Mouse (Mus musculus) midbrain, postnatal 0 days (tissue): ENCODE data around the gene Erich3. TPM values are rescaled to one million over a fixed set of nuclear protein-coding genes. Genes with fewer than 3 reads are reported as not detected.

Source experiments
- ATAC-seq: fragments of 200-750 bp; cut with Nextera tagmentation; 2 replicates; pipeline ENCODE4 v1.8.0; 2017; ENCODE audit warnings: moderate number of reproducible peaks, mild to moderate bottlenecking, moderate TSS enrichment, moderate library complexity; ENCODE audit not compliant: low FRiP score
- DNase-seq: peaks from one replicate; pipeline ENCODE4 v3.0.0-alpha.2; 2015; ENCODE audit warnings: low spot score
- H3K27ac ChIP-seq: fragments of 300-500 bp; sonication (generic); 2 replicates; pipeline ENCODE4 v1.5.1; 2014; ENCODE audit warnings: low read depth, mild to moderate bottlenecking, low read length, mixed read lengths
- H3K27me3 ChIP-seq: fragments of 300-500 bp; sonication (generic); 2 replicates; pipeline ENCODE4 v1.6.1; 2014; ENCODE audit warnings: low read length, control low read depth, mixed read lengths; ENCODE audit not compliant: insufficient read depth
- H3K36me3 ChIP-seq: fragments of 300-500 bp; sonication (generic); 2 replicates; pipeline ENCODE4 v1.6.1; 2014; ENCODE audit warnings: low read length, control low read depth, mixed read lengths; ENCODE audit not compliant: insufficient read depth
- H3K4me1 ChIP-seq: fragments of 300-500 bp; sonication (generic); 2 replicates; pipeline ENCODE4 v1.6.1; 2014; ENCODE audit warnings: mild to moderate bottlenecking, control low read depth, antibody characterized with exemption, low read length, mixed read lengths; ENCODE audit not compliant: insufficient read depth
- H3K4me2 ChIP-seq: fragments of 300-500 bp; sonication (generic); 2 replicates; pipeline ENCODE4 v1.6.1; 2014; ENCODE audit warnings: low read depth, mild to moderate bottlenecking, low read length, mixed read lengths; ENCODE audit not compliant: poor library complexity, severe bottlenecking
- H3K4me3 ChIP-seq: fragments of 300-500 bp; sonication (generic); 2 replicates; pipeline ENCODE4 v1.5.1; 2014; ENCODE audit warnings: low read depth, mild to moderate bottlenecking, low read length, moderate library complexity
- H3K9ac ChIP-seq: fragments of 300-500 bp; sonication (generic); replicated peaks from 2 replicates; pipeline ENCODE4 v1.6.1; 2014; ENCODE audit warnings: mild to moderate bottlenecking, low read length, moderate library complexity, mixed read lengths; ENCODE audit not compliant: poor library complexity, severe bottlenecking
- H3K9me3 ChIP-seq: fragments of 300-500 bp; sonication (generic); 2 replicates; pipeline ENCODE4 v1.6.1; 2016; ENCODE audit warnings: low read length, control low read depth
- CTCF ChIP-seq: IDR thresholded peaks from 2 replicates; pipeline ENCODE4 v1.5.1; 2016; ENCODE audit warnings: antibody characterized with exemption, mild to moderate bottlenecking
- WGBS: fragments of 180-500 bp; shearing (Covaris S2); extraction: QIAGEN DNeasy Blood & Tissue Kit; methylation state at CpG from one replicate; pipeline ENCODE4 v1.1.7; 2014; 5-methylcytosine and 5-hydroxymethylcytosine counted together
- polyA plus RNA-seq: library from polyadenylated mRNA; unstranded; fragments of >200 nt; fragmentation: Nextera tagmentation; extraction: Ambion mirVana; gene quantifications from 2 replicates; pipeline ENCODE4 v1.2.1, GENCODE M21; 2015
- total RNA-seq: library from RNA; depleted of rRNA; stranded (reverse); fragments of >200 nt; gene quantifications from 2 replicates; pipeline ENCODE4 v1.2.3, GENCODE M21; 2014

Gene Erich3
- total and polyA plus RNA-seq, 2 experiments from 2014 or later, result 3.8 to 4.7 TPM

DNA sequence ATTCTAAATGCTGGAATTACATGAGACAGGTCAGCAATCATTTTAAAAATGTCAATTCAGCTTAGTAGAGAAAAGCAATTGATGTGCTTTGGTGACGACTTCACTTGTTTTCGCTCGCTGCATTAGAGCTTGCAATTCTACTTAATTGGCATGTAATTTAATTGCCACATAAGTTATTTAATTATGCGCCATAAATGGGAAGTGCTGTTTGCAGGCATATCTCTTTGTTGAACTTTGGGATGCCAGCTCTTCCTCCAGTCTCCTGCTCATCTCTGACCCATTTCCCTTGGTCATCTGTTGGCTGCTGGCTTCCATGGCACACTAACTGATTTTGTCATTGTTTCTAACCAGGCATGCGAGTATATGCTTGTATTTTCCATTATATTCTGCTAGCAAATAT is 30.6 kb upstream of the Erich3 start:
- ATAC-seq, result no peak

DNA sequence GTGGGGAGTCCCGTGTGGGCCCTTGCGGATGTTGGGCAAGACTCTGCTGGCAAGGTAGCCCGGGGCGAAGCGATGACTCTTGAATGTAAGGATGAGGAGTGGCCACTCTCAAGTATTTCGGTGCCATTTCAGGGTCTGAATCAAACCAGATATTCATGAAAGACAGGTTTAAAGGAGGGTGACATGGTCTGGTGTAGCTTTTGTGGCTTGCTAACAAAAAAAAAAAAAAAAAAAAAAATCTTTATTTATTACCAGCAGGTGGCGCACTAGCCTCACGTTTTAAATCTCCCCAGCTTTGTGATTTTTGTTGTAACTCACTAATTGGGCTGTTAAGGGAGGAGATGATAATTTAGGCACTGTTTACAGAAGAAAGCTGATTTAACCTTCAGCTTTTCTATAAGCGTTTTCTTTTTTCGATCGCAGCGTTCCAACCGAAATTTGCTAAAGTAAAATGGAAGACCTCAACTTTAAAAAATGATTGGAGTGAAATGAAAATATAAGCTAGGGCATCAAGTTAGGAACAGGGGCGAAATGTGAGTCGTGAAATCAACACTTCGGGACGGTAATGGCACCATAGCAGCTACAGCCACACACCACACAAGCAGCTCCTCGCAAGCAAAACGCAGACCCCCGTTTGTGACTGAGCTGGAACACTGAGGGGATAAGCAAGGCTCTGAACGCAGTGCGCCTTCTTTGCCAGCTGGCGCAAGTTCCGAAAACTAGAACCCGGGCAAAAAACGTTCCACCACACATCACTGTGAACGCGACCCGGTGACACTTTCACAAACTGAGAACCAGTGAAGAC is 16.8 kb upstream of the Erich3 start:
- peak; percentile 38; the same call in 1 of the 2 replicates for ATAC-seq
- no peaks in the 10 kb centered on the region; the same call in 1 of the 2 replicates for H3K4me1 ChIP-seq
- WGBS, result 57% methylated on average over 29 of the region's 29 CpGs

More for the DNA sequence above, 30.6 kb upstream of the Erich3 start:
- no peaks in the 10 kb centered on the region for H3K4me1 ChIP-seq
- DNase-seq, result no peak
- no peak for TF ChIP-seq CTCF
- no peaks in the 10 kb centered on the region for H3K9me3 ChIP-seq
- no peak overlapping the region for H3K9ac ChIP-seq
- H3K27me3 ChIP-seq, result no peaks in the 10 kb centered on the region
- H3K27ac ChIP-seq, result no peak overlapping the region
- H3K4me3 ChIP-seq, result no peak overlapping the region
- H3K4me2 ChIP-seq, result no peak overlapping the region
- H3K36me3 ChIP-seq, result no peaks in the 10 kb centered on the region
- WGBS, result 78% methylated on average over 5 of the region's 5 CpGs

DNA sequence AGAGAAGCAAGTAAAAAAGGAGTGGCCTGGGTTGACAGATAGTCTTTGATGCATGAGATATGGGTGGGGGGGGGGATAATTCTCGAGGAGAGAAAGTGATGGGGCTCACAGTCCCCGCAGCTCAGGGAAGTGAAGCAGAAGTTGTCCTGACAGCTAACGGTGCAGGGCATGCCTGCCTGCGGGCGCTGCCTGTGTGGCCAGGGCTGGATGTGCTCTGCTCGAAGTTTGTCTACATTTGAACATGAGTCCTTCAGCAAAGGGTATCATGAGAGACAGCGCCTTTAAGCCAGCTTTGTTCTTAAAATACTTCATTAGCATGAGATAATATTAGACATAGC is 16.2 kb upstream of the Erich3 start:
- Histone ChIP-seq H3K9ac (no peak overlapping the region), H3K9me3 (no peaks in the 10 kb centered on the region), H3K27me3 (no peaks in the 10 kb centered on the region), H3K4me1 (no peaks in the 10 kb centered on the region; the same call in 1 of the 2 replicates), H3K4me2 (0 out of 2 replicates have a peak overlapping the region, but pooled peaks have one; percentile 28), H3K4me3 (no peak overlapping the region), H3K27ac (no peak overlapping the region), H3K36me3 (no peaks in the 10 kb centered on the region)
- TF ChIP-seq CTCF, result no peak
- WGBS, result 61% methylated on average over 7 of the region's 7 CpGs
- no peak for DNase-seq
- ATAC-seq, result no peak

More for the DNA sequence above, 16.8 kb upstream of the Erich3 start:
- peak; percentile 72 for TF ChIP-seq CTCF
- H3K4me3 ChIP-seq, result no peak overlapping the region
- H3K9me3 ChIP-seq, result no peaks in the 10 kb centered on the region
- peak overlapping the region; percentile 28; the same call in 1 of the 2 replicates for H3K4me2 ChIP-seq
- H3K9ac ChIP-seq, result no peak overlapping the region
- no peaks in the 10 kb centered on the region for H3K27me3 ChIP-seq
- H3K27ac ChIP-seq, result no peak overlapping the region
- peak; percentile 67 for DNase-seq
- no peaks in the 10 kb centered on the region for H3K36me3 ChIP-seq

DNA sequence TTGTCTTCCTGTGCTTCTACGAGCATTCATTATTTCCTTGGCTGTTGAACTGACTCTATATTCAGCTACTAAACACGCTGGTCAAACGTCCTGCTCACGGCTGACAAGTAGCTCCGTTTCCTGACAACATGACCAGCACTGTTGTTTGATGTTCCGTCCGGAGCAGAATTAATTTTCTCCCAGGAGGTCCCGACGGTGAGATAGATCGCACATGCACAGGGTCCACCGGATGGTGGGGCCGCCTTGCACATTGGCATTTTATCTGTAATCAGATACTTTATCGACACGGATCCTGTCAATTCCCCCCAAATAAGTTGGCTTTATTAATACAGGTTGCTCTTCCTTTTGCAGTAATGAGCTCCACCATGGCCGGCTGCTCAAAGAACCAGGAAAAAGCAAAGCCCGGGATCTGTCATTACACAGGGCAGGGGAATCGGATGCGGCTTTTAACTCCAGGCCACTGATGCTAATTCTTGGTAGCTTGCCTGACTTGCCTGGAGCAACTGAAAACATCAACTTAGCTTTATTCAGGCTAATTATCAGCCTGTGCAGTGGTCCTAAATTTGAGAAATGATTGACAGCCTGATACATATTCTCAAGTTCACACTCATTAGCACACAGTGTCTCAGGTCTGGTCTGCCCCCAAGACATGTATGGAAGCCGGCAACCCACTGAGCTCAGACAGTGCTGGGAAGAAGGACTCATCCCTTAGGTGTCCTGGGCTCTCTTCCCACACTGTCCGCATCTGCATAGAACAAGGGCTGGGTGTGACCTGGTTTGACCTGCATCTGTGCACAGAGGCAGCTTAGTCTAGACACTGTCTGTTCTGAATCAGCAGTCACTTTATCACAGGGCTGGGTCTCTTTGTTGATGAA is 14.0 kb upstream of the Erich3 start:
- Histone ChIP-seq H3K36me3 (no peaks in the 10 kb centered on the region), H3K9me3 (no peaks in the 10 kb centered on the region), H3K4me1 (peaks cover 3% of the 10 kb centered on the region; the same call in 1 of the 2 replicates), H3K27ac (no peak overlapping the region), H3K4me3 (no peak overlapping the region), H3K9ac (no peak overlapping the region), H3K27me3 (no peaks in the 10 kb centered on the region), H3K4me2 (no peak overlapping the region)
- DNase-seq (no peak), ATAC-seq (no peak)
- TF ChIP-seq CTCF, result no peak
- 34% methylated on average over 20 of the region's 20 CpGs for WGBS

DNA sequence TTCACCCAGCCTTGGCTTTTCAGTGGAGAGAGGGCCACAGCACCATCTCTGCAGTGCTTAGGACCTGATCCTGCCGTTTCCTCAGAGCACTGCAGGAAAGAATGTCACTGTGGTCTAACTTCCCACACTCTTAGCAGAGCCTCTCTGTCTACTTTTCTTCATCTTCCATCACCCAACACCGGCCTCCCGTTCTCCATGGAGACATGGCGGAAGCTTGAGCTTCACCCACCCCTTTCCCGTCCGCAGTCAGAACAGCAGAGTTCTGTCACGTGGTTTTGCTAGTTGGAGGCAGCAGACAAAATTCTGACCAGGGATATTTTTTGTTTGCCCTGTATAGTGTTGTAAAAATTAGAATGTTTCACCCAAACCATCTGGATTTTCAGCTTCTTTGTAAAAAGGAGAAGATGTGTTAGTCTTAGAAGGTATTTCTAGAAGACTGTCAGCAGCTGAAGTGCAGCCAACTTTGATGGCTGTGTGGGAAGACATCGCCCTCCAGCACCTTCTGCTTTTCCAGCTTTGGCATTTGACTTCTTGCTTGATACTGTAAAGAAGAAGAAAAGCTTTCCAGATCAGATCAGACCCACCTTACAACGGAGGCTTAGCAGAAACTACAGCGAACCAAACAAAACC is 12.4 kb upstream of the Erich3 start:
- ATAC-seq (no peak), DNase-seq (no peak)
- H3K9ac ChIP-seq, result no peak overlapping the region
- H3K4me1 ChIP-seq, result peaks cover 3% of the 10 kb centered on the region; the same call in 1 of the 2 replicates
- no peak overlapping the region for H3K4me2 ChIP-seq
- H3K4me3 ChIP-seq, result no peak overlapping the region
- no peaks in the 10 kb centered on the region for H3K9me3 ChIP-seq
- no peak overlapping the region for H3K27ac ChIP-seq
- no peaks in the 10 kb centered on the region for H3K36me3 ChIP-seq
- 88% methylated on average over 10 of the region's 10 CpGs for WGBS
- no peak for TF ChIP-seq CTCF
- no peaks in the 10 kb centered on the region for H3K27me3 ChIP-seq
